Mouse (Mus musculus) spleen, postnatal 4 days (tissue): Measurements from ENCODE around the gene Gprasp1.
"Not testable (repeated sequence)": the region's sequence is repeated elsewhere in the genome, so short reads cannot be mapped to it uniquely, and the experiment has no call there.

Experiments
- DNase-seq, 2 experiments: peaks; one replicate each; pipeline ENCODE4 v3.0.0; 2022; ENCODE audit warnings: low spot score in 2 of 2

Gene Gprasp1

GRCm38 (mm10) chrX:135837896-135838295, 95.4 kb downstream of the Gprasp1 start:
- no peak for DNase-seq

- not testable (repeated sequence) for DNase-seq
These were observed 96.2 kb downstream of the Gprasp1 start, which contains the start of gene Gprasp2 for GRCm38 (mm10) chrX:135838521-135839360. TSS of gene Gprasp2 (plus strand) at chrX:135839034.

GRCm38 (mm10) chrX:135839397-135840391, 97.2 kb downstream of the Gprasp1 start:
- DNase-seq, result not testable (repeated sequence)
